Mouse (Mus musculus): ENCODE results near the gene Gucy2c. TPM values are rescaled to one million over a fixed set of nuclear protein-coding genes. Genes with fewer than 3 reads are reported as not detected.

The Gucy2c gene
- total RNA-seq, 2 experiments from 2014 or later = 0.14 to 0.22 TPM

GRCm38 (mm10) chr6:136674935-136675334 is 106.6 kb downstream of the Gucy2c start:
- DNase-seq = no peak
- intact Hi-C loops (cut with DNase I) = no loop called here

GRCm38 (mm10) chr6:136672467-136672866 is 109.1 kb downstream of the Gucy2c start:
- intact Hi-C loops (cut with DNase I) = no loop called here
- no peak for DNase-seq

GRCm38 (mm10) chr6:136669274-136669673 is 112.3 kb downstream of the Gucy2c start:
- intact Hi-C loops (cut with DNase I) = no loop called here
- no peak for DNase-seq

GRCm38 (mm10) chr6:136668266-136668986 is 113.1 kb downstream of the Gucy2c start:
- no peak for DNase-seq
- intact Hi-C loops (cut with DNase I) = no loop called here

- intact Hi-C loops (cut with DNase I) = no loop called here
- DNase-seq = no peak
Measured at GRCm38 (mm10) chr6:136662063-136662462, 119.5 kb downstream of the Gucy2c start.

GRCm38 (mm10) chr6:136661706-136662016 is 119.9 kb downstream of the Gucy2c start, which contains the start of gene Plbd1:
TSS of gene Plbd1 (minus strand) at chr6:136661928.
- intact Hi-C loops (cut with DNase I) = no loop called here
- DNase-seq = peak; percentile 49

- intact Hi-C loops (cut with DNase I) = no loop called here
- DNase-seq = no peak
Measured at GRCm38 (mm10) chr6:136660831-136661705, 120.5 kb downstream of the Gucy2c start.

GRCm38 (mm10) chr6:136659226-136659625 is 122.3 kb downstream of the Gucy2c start:
- DNase-seq = no peak
- intact Hi-C loops (cut with DNase I) = no loop called here

- intact Hi-C loops (cut with DNase I) = no loop called here
- DNase-seq = no peak
Measured at GRCm38 (mm10) chr6:136658303-136658702, 123.3 kb downstream of the Gucy2c start.

- intact Hi-C loops (cut with DNase I) = no loop called here
- no peak for DNase-seq
Measured at GRCm38 (mm10) chr6:136655786-136656185, 125.8 kb downstream of the Gucy2c start.

- intact Hi-C loops (cut with DNase I) = no loop called here
Measured at GRCm38 (mm10) chr6:136654470-136654869, 127.1 kb downstream of the Gucy2c start.

GRCm38 (mm10) chr6:136653331-136653730 is 128.2 kb downstream of the Gucy2c start:
- intact Hi-C loops (cut with DNase I) = no loop called here
- no peak for DNase-seq

More at GRCm38 (mm10) chr6:136654470-136654869, 127.1 kb downstream of the Gucy2c start:
- DNase-seq = no peak

GRCm38 (mm10) chr6:136650664-136651063 is 130.9 kb downstream of the Gucy2c start:
- intact Hi-C loops (cut with DNase I) = no loop called here
- no peak for DNase-seq

GRCm38 (mm10) chr6:136647455-136647861 is 134.1 kb downstream of the Gucy2c start:
- intact Hi-C loops (cut with DNase I) = no loop called here
- DNase-seq = no peak

Small RNA genes within 50 kb of the gene (microRNA-seq; reads per million reads assigned to microRNA genes)
- gene Gm44364 = not detected

Other genes with a start within 250 kb of the Gucy2c start
- gene Plbd1, start 119.8 kb downstream of the Gucy2c start, total RNA-seq (2021) = under 1 TPM; 0.16 to 0.24 TPM
- 10 to 100 TPM; 21.6 to 22.7 TPM for gene Hist4h4, start 22.6 kb upstream of the Gucy2c start, total RNA-seq (2021)
- 10 to 100 TPM; 49.9 to 51.7 TPM for gene H2afj, start 26.5 kb upstream of the Gucy2c start, total RNA-seq (2021)
- gene BC049715, start 45.9 kb upstream of the Gucy2c start, total RNA-seq (2021) = 1 to 10 TPM; 2.0 to 2.6 TPM
- 100 to 1,000 TPM in 1 of 2 experiments, 10 to 100 TPM in 1; 97.6 to 104 TPM for gene Wbp11, start 46.5 kb upstream of the Gucy2c start, total RNA-seq (2021)
- 1 to 10 TPM; 2.3 to 3.2 TPM for gene Smco3, start 53.7 kb upstream of the Gucy2c start, total RNA-seq (2021)
- not detected for gene Art4, start 76.0 kb upstream of the Gucy2c start, total RNA-seq (2021)
- 10 to 100 TPM; 16.3 to 19.2 TPM for gene Mgp, start 94.1 kb upstream of the Gucy2c start, total RNA-seq (2021)
- under 1 TPM; 0.56 to 0.64 TPM for gene Erp27, start 140.4 kb upstream of the Gucy2c start, total RNA-seq (2021)
- 1 to 10 TPM in 1 of 2 experiments, under 1 TPM in 1; 0.50 to 1.0 TPM for gene Pde6h, start 142.1 kb upstream of the Gucy2c start, total RNA-seq (2021)
- gene Arhgdib, start 160.1 kb upstream of the Gucy2c start, total RNA-seq (2021) = 10 to 100 TPM; 24.4 to 28.9 TPM